Mouse (Mus musculus) small intestine, adult 2 months (tissue): ENCODE results near the gene Gnl1. TPM values are rescaled to one million over a fixed set of nuclear protein-coding genes. Genes with fewer than 3 reads are reported as not detected.
"Not testable (repeated sequence)": the region's sequence is repeated elsewhere in the genome, so short reads cannot be mapped to it uniquely, and the experiment has no call there.

Experiments
- H3K27ac ChIP-seq: fragments of 200-500 bp; 2 replicates; pipeline ENCODE4 v1.5.1; 2012; ENCODE audit warnings: low read depth, low read length, control low read depth, inconsistent platforms; ENCODE audit not compliant: insufficient read depth
- H3K27me3 ChIP-seq: fragments of 200-500 bp; 2 replicates; pipeline ENCODE4 v1.6.1; 2012; ENCODE audit warnings: mild to moderate bottlenecking, moderate library complexity, low read length, inconsistent platforms; ENCODE audit not compliant: control insufficient read depth, insufficient read depth
- H3K36me3 ChIP-seq: fragments of 200-500 bp; 2 replicates; pipeline ENCODE4 v1.6.1; 2012; ENCODE audit warnings: mild to moderate bottlenecking, low read length, control low read depth, inconsistent platforms; ENCODE audit not compliant: control insufficient read depth, insufficient read depth
- H3K4me1 ChIP-seq: fragments of 200-500 bp; 2 replicates; pipeline ENCODE4 v1.6.1; 2012; ENCODE audit warnings: low read length, inconsistent platforms, mixed read lengths; ENCODE audit not compliant: control insufficient read depth, insufficient read depth, insufficient read length
- H3K4me3 ChIP-seq: fragments of 200-500 bp; 2 replicates; pipeline ENCODE4 v1.5.1; 2012; ENCODE audit warnings: low read depth, mild to moderate bottlenecking, control low read depth, inconsistent platforms, low read length, moderate library complexity
- CTCF ChIP-seq: fragments of 200-500 bp; IDR thresholded peaks from 2 replicates; pipeline ENCODE4 v1.5.1; 2012; ENCODE audit warnings: low read depth, mild to moderate bottlenecking, control low read depth, inconsistent platforms, low read length, moderate library complexity, mixed read lengths; ENCODE audit not compliant: insufficient replicate concordance, insufficient read length; ENCODE audit errors: extremely low read depth
- POLR2A ChIP-seq: fragments of 200-500 bp; IDR thresholded peaks from 2 replicates; pipeline ENCODE4 v1.6.1; 2012; ENCODE audit warnings: low read depth, mild to moderate bottlenecking, control low read depth, inconsistent platforms, low read length, moderate library complexity
- WGBS: fragments of 180-500 bp; shearing (Covaris S2); methylation state at CpG from one replicate; pipeline ENCODE4 v1.1.7; 2018; 5-methylcytosine and 5-hydroxymethylcytosine counted together
- polyA plus RNA-seq: library from polyadenylated mRNA; depleted of rRNA; stranded (reverse); fragments of >200 nt; gene quantifications from 2 replicates; pipeline ENCODE4 v1.2.3, GENCODE M21; 2012

Gnl1 gene
- polyA plus RNA-seq, 1 experiment = 24.7 TPM

DNA sequence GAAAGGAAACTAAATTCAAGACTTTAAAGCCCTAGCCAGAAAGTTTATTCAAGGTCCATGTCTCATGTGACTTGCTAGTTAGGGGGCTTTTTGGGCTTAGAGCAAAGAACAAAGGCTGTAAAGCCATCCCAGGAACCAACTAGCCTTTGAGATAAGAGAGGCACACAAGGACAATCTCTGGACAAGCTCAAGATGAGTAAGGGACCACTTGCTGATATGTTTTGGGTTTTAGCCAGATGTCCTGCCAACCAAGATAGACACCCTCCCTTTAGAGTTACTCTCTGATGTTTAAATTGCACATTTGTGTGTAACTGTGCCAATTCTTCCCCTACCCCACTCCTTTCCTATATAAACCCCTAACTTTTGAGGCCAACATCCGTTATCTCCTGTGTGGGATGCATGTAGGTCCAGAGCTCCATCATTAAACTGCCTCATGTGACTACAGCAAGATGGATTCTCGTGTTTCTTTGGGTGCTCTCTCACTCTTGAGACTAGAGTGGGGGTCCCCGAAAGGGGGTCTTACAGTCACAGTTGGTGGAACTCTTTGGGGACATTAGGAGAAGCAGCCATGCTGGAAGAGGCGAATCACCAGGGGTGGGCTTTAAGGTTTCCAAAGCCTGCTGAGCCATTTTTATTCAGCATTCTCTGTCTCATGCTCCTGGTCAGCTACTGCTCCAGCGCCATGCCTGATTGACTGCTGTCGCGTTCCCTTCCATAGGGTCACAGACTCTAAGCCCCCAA lies 49.4 kb downstream of the Gnl1 start:
- TF ChIP-seq POLR2A (no peak), CTCF (no peak)
- H3K27me3 ChIP-seq = no peaks in the 10 kb centered on the region
- peaks cover 9% of the 10 kb centered on the region for H3K36me3 ChIP-seq
- no peak overlapping the region for H3K27ac ChIP-seq
- H3K4me1 ChIP-seq = peaks cover 6% of the 10 kb centered on the region
- H3K4me3 ChIP-seq = no peak overlapping the region
- WGBS = 90% methylated on average over 7 of the region's 7 CpGs

GRCm38 (mm10) chr17:36030046-36030702 lies 50.5 kb downstream of the Gnl1 start:
- not testable (repeated sequence) for H3K27me3 ChIP-seq, H3K36me3 ChIP-seq, H3K27ac ChIP-seq, H3K4me1 ChIP-seq
- H3K4me3 ChIP-seq = peak overlapping the region; percentile 72; the same call in 1 of the 2 replicates
- WGBS = 73% methylated on average over 4 of the region's 4 CpGs

- H3K27ac ChIP-seq = peak overlapping the region; percentile 20; the same call in 1 of the 2 replicates
- not testable (repeated sequence) for H3K4me1 ChIP-seq, H3K36me3 ChIP-seq, H3K27me3 ChIP-seq
- peak overlapping the region; percentile 72 for H3K4me3 ChIP-seq
- WGBS = 69% methylated on average over 8 of the region's 8 CpGs
Observed at GRCm38 (mm10) chr17:36030703-36031582, 51.3 kb downstream of the Gnl1 start.

DNA sequence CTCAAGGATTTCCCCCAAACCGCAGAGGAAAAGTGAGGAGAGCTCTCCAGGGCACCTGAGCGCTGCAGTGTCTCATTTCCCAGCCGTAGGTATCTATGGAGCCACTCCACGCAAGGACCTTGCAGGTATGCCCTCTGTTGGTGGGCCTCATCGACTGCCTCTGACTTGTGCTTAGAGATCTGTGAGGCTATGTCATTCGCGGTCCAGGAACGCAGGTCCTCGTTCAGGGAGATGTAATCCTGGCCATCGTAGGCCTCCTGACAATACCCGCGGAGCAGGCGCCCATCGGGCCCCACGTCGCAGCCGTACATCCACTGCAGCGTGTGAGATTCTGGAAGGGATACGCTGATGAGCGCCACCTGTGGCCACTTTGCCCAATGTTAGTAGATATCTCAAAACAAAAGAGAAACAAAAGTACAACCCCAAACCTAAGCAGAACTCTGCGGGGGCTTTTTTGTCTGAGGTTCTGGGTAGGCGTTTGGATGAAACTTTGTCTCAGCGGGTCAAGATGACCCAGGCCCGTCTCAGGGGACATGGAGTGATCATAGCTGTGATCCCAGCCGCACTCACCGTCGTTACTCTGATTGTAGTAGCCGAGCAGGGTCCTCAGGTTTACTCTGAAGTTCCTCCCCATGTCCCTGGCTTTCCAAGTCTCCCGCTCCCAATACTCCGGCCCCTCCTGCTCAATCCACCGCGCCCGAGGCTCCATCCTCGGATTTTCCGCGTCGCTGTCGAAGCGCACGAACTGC lies 52.1 kb downstream of the Gnl1 start:
- H3K27me3 ChIP-seq, H3K4me1 ChIP-seq: not testable (repeated sequence)
- Histone ChIP-seq H3K4me3 (peak overlapping the region; percentile 72), H3K36me3 (peaks cover 11% of the 10 kb centered on the region), H3K27ac (peak overlapping the region; percentile 78)
- 1% methylated on average over 40 of the region's 40 CpGs for WGBS
- TF ChIP-seq CTCF = peak; percentile 64; the same call in 1 of the 2 replicates

DNA sequence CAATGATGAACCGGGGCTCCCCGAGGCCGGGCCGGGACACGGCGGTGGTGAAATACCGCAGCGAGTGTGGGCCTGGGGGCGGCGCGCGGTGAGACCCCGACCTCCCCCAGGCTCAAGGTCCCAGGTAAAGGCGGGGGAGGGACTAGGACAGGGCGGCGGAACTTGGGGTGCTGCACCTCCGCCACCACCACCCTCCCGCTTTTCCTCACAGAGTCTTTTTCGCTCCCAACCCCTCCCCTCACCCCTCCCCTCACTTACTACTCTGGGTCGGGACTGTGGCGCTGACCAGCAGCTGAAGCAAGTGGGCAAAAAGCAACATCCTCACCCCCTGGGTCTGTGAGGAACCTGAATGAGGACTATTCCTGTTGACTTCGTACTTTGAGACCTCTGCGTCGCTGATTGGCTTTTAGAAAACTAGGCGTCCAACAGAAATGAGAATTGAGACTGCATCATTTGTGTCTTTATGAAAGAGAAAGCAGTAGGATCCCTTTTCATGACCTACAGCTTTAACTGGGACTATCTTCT lies 52.8 kb downstream of the Gnl1 start, which contains the start of gene H2-T23:
TSS of gene H2-T23 (minus strand) at position 505 of the 525 bp plus-strand sequence.
- TF ChIP-seq POLR2A = peak; percentile 90
- Histone ChIP-seq H3K4me3 (peak within 1 kb of the TSS; percentile 72), H3K36me3 (peaks cover 13% of the 10 kb centered on the region), H3K27ac (peak within 1 kb of the TSS; percentile 78)
- under 1% methylated on average over 25 of the region's 25 CpGs for WGBS
- not testable (repeated sequence) for H3K27me3 ChIP-seq, H3K4me1 ChIP-seq

DNA sequence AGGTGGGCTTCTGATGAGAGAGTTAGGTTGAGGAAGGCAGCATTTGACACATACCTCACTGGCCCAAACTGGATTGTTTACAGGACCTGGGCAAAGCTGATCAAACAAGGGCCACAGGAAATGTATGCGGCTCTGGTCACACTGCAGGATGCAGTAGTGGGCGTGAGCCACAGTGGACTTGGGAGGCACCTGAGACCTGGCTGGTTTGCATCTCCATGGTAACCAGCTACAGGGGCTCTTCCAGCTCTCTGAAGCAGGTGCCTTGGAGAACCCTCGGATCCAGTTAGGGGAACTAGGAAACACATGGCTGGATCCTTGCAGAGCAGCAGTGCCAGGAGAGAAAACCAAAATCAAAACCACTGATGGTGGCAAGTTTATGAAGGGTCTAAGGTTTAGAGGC lies 54.9 kb downstream of the Gnl1 start:
- H3K4me1 ChIP-seq, H3K4me3 ChIP-seq, H3K27me3 ChIP-seq: not testable (repeated sequence)
- Histone ChIP-seq H3K27ac (peak overlapping the region; percentile 50), H3K36me3 (peaks cover 16% of the 10 kb centered on the region)
- WGBS = 48% methylated on average over 3 of the region's 3 CpGs

DNA sequence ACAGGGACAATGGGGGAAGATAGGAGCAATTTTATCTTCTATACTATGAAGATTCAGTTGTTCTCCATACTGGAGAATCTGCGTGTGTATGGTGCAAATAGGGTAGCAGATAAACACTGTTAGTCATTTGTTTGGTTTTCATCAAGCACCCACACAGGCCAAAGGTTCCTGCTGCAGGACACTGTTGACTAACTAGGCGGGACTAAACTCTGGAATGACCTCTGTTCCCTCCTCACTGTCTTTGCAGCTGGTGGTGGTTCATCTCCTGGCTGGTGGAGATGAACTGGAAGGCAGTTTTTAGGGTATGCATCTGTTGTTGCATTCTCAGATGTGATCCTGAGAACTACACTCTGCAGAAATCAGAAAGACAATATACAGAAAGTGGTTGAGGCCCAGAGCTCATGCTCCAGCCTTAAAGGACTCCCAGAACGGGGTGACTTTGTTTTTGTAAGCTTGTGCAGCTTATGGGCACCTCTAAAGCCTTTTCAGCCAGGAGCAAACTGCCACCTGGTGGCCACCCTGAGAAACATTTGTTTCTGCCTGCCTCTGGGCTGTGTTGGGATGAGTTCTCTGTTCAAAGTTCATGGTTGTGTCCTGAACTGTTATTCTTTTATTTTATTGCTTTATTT lies 55.5 kb downstream of the Gnl1 start:
- 12% methylated on average over 3 of the region's 3 CpGs for WGBS
- Histone ChIP-seq H3K27ac (peak overlapping the region; percentile 50), H3K36me3 (peaks cover 14% of the 10 kb centered on the region)
- not testable (repeated sequence) for H3K27me3 ChIP-seq, H3K4me3 ChIP-seq, H3K4me1 ChIP-seq
- TF ChIP-seq CTCF = peak; percentile 50; the same call in 1 of the 2 replicates

DNA sequence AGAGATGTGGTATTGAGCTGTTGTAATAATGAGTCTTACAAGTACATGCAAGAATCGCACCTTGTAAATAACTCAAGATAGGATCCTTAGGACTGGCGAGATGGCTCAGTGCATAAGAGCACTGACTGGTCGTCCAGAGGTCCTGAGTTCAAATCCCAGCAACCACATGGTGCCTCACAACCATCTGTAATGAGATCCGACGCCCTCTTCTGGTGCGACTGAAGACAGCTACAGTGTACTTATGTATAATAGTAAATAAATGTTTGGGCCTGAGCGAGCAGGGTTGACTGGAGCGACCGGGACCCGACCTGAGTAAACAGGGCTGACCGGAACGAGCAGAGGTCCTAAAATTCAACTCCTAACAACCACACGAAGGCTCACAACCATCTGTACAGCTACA lies 56.5 kb downstream of the Gnl1 start:
- 87% methylated on average over 13 of the region's 13 CpGs for WGBS
- H3K27ac ChIP-seq, H3K4me3 ChIP-seq, H3K4me1 ChIP-seq, H3K27me3 ChIP-seq: not testable (repeated sequence)
- peaks cover 11% of the 10 kb centered on the region for H3K36me3 ChIP-seq
